Mouse (Mus musculus) forebrain, embryonic 15.5 days (tissue): Measurements from ENCODE around the gene Mug1. TPM values are rescaled to one million over a fixed set of nuclear protein-coding genes. Genes with fewer than 3 reads are reported as not detected.
"Not testable (repeated sequence)": the region's sequence is repeated elsewhere in the genome, so short reads cannot be mapped to it uniquely, and the experiment has no call there.

Source experiments
- ATAC-seq: fragments of 200-750 bp; cut with Nextera tagmentation; replicated peaks from 2 replicates; pipeline ENCODE4 v1.8.0; 2017; ENCODE audit warnings: mild to moderate bottlenecking, moderate TSS enrichment, moderate library complexity
- H3K27ac ChIP-seq: fragments of 300-500 bp; sonication (generic); replicated peaks from 2 replicates; pipeline ENCODE4 v1.5.1; 2015; ENCODE audit warnings: mild to moderate bottlenecking, inconsistent platforms
- H3K27me3 ChIP-seq: fragments of 300-500 bp; sonication (generic); 2 replicates; pipeline ENCODE4 v1.6.1; 2015; ENCODE audit warnings: inconsistent platforms
- H3K36me3 ChIP-seq: fragments of 300-500 bp; sonication (generic); 2 replicates; pipeline ENCODE4 v1.6.1; 2015; ENCODE audit warnings: mild to moderate bottlenecking, inconsistent platforms
- H3K4me1 ChIP-seq: fragments of 300-500 bp; sonication (generic); 2 replicates; pipeline ENCODE4 v1.6.1; 2015; ENCODE audit warnings: inconsistent platforms
- H3K4me2 ChIP-seq: fragments of 300-500 bp; sonication (generic); replicated peaks from 2 replicates; pipeline ENCODE4 v1.6.1; 2015; ENCODE audit warnings: mild to moderate bottlenecking, inconsistent platforms
- H3K4me3 ChIP-seq: fragments of 300-500 bp; sonication (generic); 2 replicates; pipeline ENCODE4 v1.5.1; 2015; ENCODE audit warnings: mild to moderate bottlenecking, inconsistent platforms
- H3K9ac ChIP-seq: fragments of 300-500 bp; sonication (generic); replicated peaks from 2 replicates; pipeline ENCODE4 v1.6.1; 2015; ENCODE audit warnings: mild to moderate bottlenecking, inconsistent platforms
- H3K9me3 ChIP-seq: fragments of 300-500 bp; sonication (generic); 2 replicates; pipeline ENCODE4 v1.6.1; 2016; ENCODE audit warnings: inconsistent platforms
- WGBS: fragments of 180-500 bp; shearing (Covaris S2); methylation state at CpG from one replicate; pipeline ENCODE4 v1.1.7; 2015; ENCODE audit warnings: mixed read lengths; 5-methylcytosine and 5-hydroxymethylcytosine counted together
- polyA plus RNA-seq: library from polyadenylated mRNA; unstranded; fragments of >200 nt; fragmentation: Nextera tagmentation; extraction: Ambion mirVana; gene quantifications from 2 replicates; pipeline ENCODE4 v1.2.1, GENCODE M21; 2015

Gene Mug1
- not detected in 2 replicates for polyA plus RNA-seq

- 87% methylated on average over 4 of the region's 4 CpGs for WGBS
- H3K4me3 ChIP-seq, H3K27ac ChIP-seq, H3K9me3 ChIP-seq, H3K4me2 ChIP-seq, ATAC-seq, H3K9ac ChIP-seq, H3K4me1 ChIP-seq, H3K27me3 ChIP-seq, H3K36me3 ChIP-seq: not testable (repeated sequence)
Measured at GRCm38 (mm10) chr6:121838271-121838670, at the start of gene Mug1. Gene Mug1 (plus strand): TSS chr6:121838541.

GRCm38 (mm10) chr6:121828034-121828433, 10.3 kb upstream of the Mug1 start:
- Histone ChIP-seq H3K4me3 (no peak overlapping the region), H3K27me3 (no peaks in the 10 kb centered on the region), H3K36me3 (no peaks in the 10 kb centered on the region), H3K27ac (no peak overlapping the region), H3K4me2 (no peak overlapping the region), H3K4me1 (no peaks in the 10 kb centered on the region), H3K9me3 (peaks cover 6% of the 10 kb centered on the region; the same call in 1 of the 2 replicates), H3K9ac (no peak overlapping the region)
- no peak for ATAC-seq
- WGBS, result 78% methylated on average over 4 of the region's 4 CpGs

GRCm38 (mm10) chr6:121836361-121836760, 2.0 kb upstream of the Mug1 start:
- Histone ChIP-seq H3K4me3 (no peak overlapping the region), H3K36me3 (no peaks in the 10 kb centered on the region), H3K9me3 (no peaks in the 10 kb centered on the region), H3K4me2 (no peak overlapping the region), H3K27me3 (no peaks in the 10 kb centered on the region), H3K4me1 (no peaks in the 10 kb centered on the region), H3K9ac (no peak overlapping the region), H3K27ac (no peak overlapping the region)
- ATAC-seq, result no peak
- 89% methylated on average over 1 of the region's 1 CpGs for WGBS

GRCm38 (mm10) chr6:121848378-121848777, 10.0 kb downstream of the Mug1 start:
- Histone ChIP-seq H3K4me3 (no peak overlapping the region), H3K9ac (no peak overlapping the region), H3K9me3 (no peaks in the 10 kb centered on the region), H3K27me3 (no peaks in the 10 kb centered on the region), H3K4me1 (no peaks in the 10 kb centered on the region), H3K36me3 (no peaks in the 10 kb centered on the region), H3K4me2 (no peak overlapping the region), H3K27ac (no peak overlapping the region)
- ATAC-seq, result no peak
- WGBS, result 52% methylated on average over 1 of the region's 1 CpGs

Other genes with a start within 250 kb of the Mug1 start
- 3.7 and 4.2 TPM in 2 replicates for gene A2m, start 203.2 kb upstream of the Mug1 start, polyA plus RNA-seq
- gene Gm7298, start 105.6 kb upstream of the Mug1 start, polyA plus RNA-seq, result not detected in 2 replicates
- gene Mug2, start 168.2 kb downstream of the Mug1 start, polyA plus RNA-seq, result not detected in 2 replicates